8 mouse cellular contexts compared by ENCODE assay signal in genomic region chr8:111717866-111718265, GRCm38 (mm10). TPM values are rescaled to one million over a fixed set of nuclear protein-coding genes. Genes with fewer than 3 reads are reported as not detected.
DNase-seq lines count a peak whose midpoint lies in the region; ATAC-seq and TF ChIP-seq lines count a peak whose summit lies in the region.

No protein-coding gene starts in this region.

- intact Hi-C loops in heart, adult 2 months (cut with DNase I): loop anchor here (5.0 kb wide), 1 partner anchor 64 kb away; no protein-coding TSS in a partner anchor

- no peak overlapping the region for H3K4me2 ChIP-seq in kidney, embryonic 15.5 days

- H3K27me3 ChIP-seq in heart, adult 2 months (ENCODE audit: control insufficient read depth, insufficient read depth, low read length): no peaks in the 10 kb centered on the region
- H3K27me3 ChIP-seq in kidney, embryonic 15.5 days: no peaks in the 10 kb centered on the region

- ATAC-seq in kidney, embryonic 15.5 days (replicated peaks; ENCODE audit: low FRiP score): no peak
- no peak for ATAC-seq in frontal cortex, adult (ENCODE audit: low TSS enrichment)

- TF ChIP-seq EP300 in heart, adult 2 months (IDR thresholded peaks at IDR 0.05; ENCODE audit: insufficient read depth, low read depth, low read length): 0 out of 2 replicates have a peak, but pooled peaks have one; percentile 8

- H3K4me3 ChIP-seq in heart, adult 2 months: no peak overlapping the region
- H3K4me3 ChIP-seq in kidney, embryonic 15.5 days (replicated peaks): no peak overlapping the region

- DNase-seq in adrenal gland, postnatal 10 days: peak; percentile 49
- no peak for DNase-seq in adrenal gland, postnatal 4 days (ENCODE audit: low spot score in 2 of 2)
- peak; percentile 36 for DNase-seq in ZHBTc4 (ENCODE audit: low read depth, low spot score)
- DNase-seq in heart, adult 2 months: peak; percentile 63 to 65
- peak; percentile 56 for DNase-seq in lung, postnatal 36 days
- DNase-seq in urinary bladder, postnatal 10 days (ENCODE audit: low spot score): no peak

- peaks cover 19% of the 10 kb centered on the region for H3K4me1 ChIP-seq in heart, adult 2 months (ENCODE audit: control insufficient read depth, insufficient read depth, low read length)
- peaks cover 51% of the 10 kb centered on the region for H3K4me1 ChIP-seq in kidney, embryonic 15.5 days

- H3K36me3 ChIP-seq in heart, adult 2 months (ENCODE audit: control insufficient read depth, insufficient read depth, low read length): no peaks in the 10 kb centered on the region
- H3K36me3 ChIP-seq in kidney, embryonic 15.5 days: peaks cover 67% of the 10 kb centered on the region

- no peaks in the 10 kb centered on the region for H3K9me3 ChIP-seq in kidney, embryonic 15.5 days (replicated peaks)

- TF ChIP-seq CTCF in heart, adult 2 months (IDR thresholded peaks at IDR 0.05): peak; percentile 63

- 21% methylated on average over 6 of the region's 6 CpGs for WGBS in heart, adult 2 months
- 72% methylated on average over 6 of the region's 6 CpGs for WGBS in kidney, embryonic 15.5 days

- TF ChIP-seq POLR2A in heart, adult 2 months (IDR thresholded peaks at IDR 0.05; ENCODE audit: insufficient read depth, low read depth, low read length): no peak

- H3K79me2 ChIP-seq in heart, adult 2 months (replicated peaks; ENCODE audit: control insufficient read depth, insufficient read depth, low read length): peaks cover 8% of the 10 kb centered on the region

- H3K27ac ChIP-seq in heart, adult 2 months: peak overlapping the region; percentile 93
- peak overlapping the region; percentile 69 for H3K27ac ChIP-seq in kidney, embryonic 15.5 days

- no peak overlapping the region for H3K9ac ChIP-seq in heart, adult 2 months (ENCODE audit: low read depth, low read length)
- H3K9ac ChIP-seq in kidney, embryonic 15.5 days: no peak overlapping the region

RNA-seq across cellular contexts. Expression of gene Bcar1, which starts 25.7 kb away (rescaled TPM):
- total RNA-seq in adrenal gland, postnatal 10 days (2021): 10 to 100 TPM; 53.4 to 62.7 TPM
- total RNA-seq in adrenal gland, postnatal 4 days (2021): 10 to 100 TPM; 94.4 to 94.5 TPM
- total RNA-seq in heart, adult 2 months (2021): 10 to 100 TPM; 19.1 to 21.1 TPM
- 31.3 TPM in 2 replicates for polyA plus RNA-seq in heart, adult 2 months (2012; rRNA removed)
- polyA plus RNA-seq in kidney, embryonic 15.5 days (2015; fragmentation: Nextera tagmentation; extraction: Ambion mirVana): 45.7 and 53.8 TPM in 2 replicates

RNA-seq across cellular contexts. Expression of gene Ctrb1, which starts 27.1 kb away (rescaled TPM):
- under 1 TPM in 1 of 2 experiments, not detected in 1; 0.42 TPM for total RNA-seq in adrenal gland, postnatal 10 days (2021)
- 1,000 to 10,000 TPM in 1 of 2 experiments, 1 to 10 TPM in 1; 1.1 to 5,957 TPM for total RNA-seq in adrenal gland, postnatal 4 days (2021)
- total RNA-seq in heart, adult 2 months (2021): not detected
- 0.68 and 0.82 TPM in 2 replicates for polyA plus RNA-seq in heart, adult 2 months (2012; rRNA removed)
- polyA plus RNA-seq in kidney, embryonic 15.5 days (2015; fragmentation: Nextera tagmentation; extraction: Ambion mirVana): 0.45 and 5.2 TPM in 2 replicates

Comparison
In these comparisons a context has a peak if more than half of its experiments do, and no peak if none do; other contexts are left out.
1. DNase-seq: peak in adrenal gland, postnatal 10 days (single experiment), ZHBTc4 (single experiment), heart, adult 2 months (2 of 2) and lung, postnatal 36 days (single experiment); none in adrenal gland, postnatal 4 days (0 of 2) and urinary bladder, postnatal 10 days (single experiment).